Mouse (Mus musculus) neural tube, embryonic 14.5 days (tissue): ENCODE measurements around the gene Sox18. TPM values are rescaled to one million over a fixed set of nuclear protein-coding genes. Genes with fewer than 3 reads are reported as not detected.

ENCODE experiments used
- ATAC-seq: fragments of 200-750 bp; cut with Nextera tagmentation; 2 replicates; pipeline ENCODE4 v1.8.0; 2017; ENCODE audit warnings: low read depth, mild to moderate bottlenecking, moderate TSS enrichment, moderate library complexity
- H3K27ac ChIP-seq: fragments of 300-500 bp; sonication (generic); 2 replicates; pipeline ENCODE4 v1.5.1; 2014; ENCODE audit warnings: low read depth, mild to moderate bottlenecking, control low read depth, low read length, moderate library complexity, mixed read lengths
- H3K27me3 ChIP-seq: fragments of 300-500 bp; sonication (generic); 2 replicates; pipeline ENCODE4 v1.6.1; 2014; ENCODE audit warnings: low read length; ENCODE audit not compliant: control insufficient read depth, insufficient read depth
- H3K36me3 ChIP-seq: fragments of 300-500 bp; sonication (generic); 2 replicates; pipeline ENCODE4 v1.6.1; 2014; ENCODE audit warnings: low read length, mixed read lengths; ENCODE audit not compliant: control insufficient read depth, insufficient read depth
- H3K4me1 ChIP-seq: fragments of 300-500 bp; sonication (generic); 2 replicates; pipeline ENCODE4 v1.6.1; 2014; ENCODE audit warnings: low read length; ENCODE audit not compliant: control insufficient read depth, insufficient read depth
- H3K4me2 ChIP-seq: fragments of 300-500 bp; sonication (generic); 2 replicates; pipeline ENCODE4 v1.6.1; 2014; ENCODE audit warnings: mild to moderate bottlenecking, low read depth, low read length, control low read depth
- H3K4me3 ChIP-seq: fragments of 300-500 bp; sonication (generic); 2 replicates; pipeline ENCODE4 v1.5.1; 2014; ENCODE audit warnings: low read depth, low read length, control low read depth, mixed read lengths
- H3K9ac ChIP-seq: fragments of 300-500 bp; sonication (generic); replicated peaks from 2 replicates; pipeline ENCODE4 v1.6.1; 2014; ENCODE audit warnings: low read depth, mild to moderate bottlenecking, control low read depth, low read length, mixed read lengths
- H3K9me3 ChIP-seq: fragments of 300-500 bp; sonication (generic); 2 replicates; pipeline ENCODE4 v1.6.1; 2016; ENCODE audit warnings: low read length; ENCODE audit not compliant: control insufficient read depth
- WGBS: fragments of 180-500 bp; shearing (Covaris S2); extraction: QIAGEN DNeasy Blood & Tissue Kit; methylation state at CpG from one replicate; pipeline ENCODE4 v1.1.7; 2014; 5-methylcytosine and 5-hydroxymethylcytosine counted together
- polyA plus RNA-seq: library from polyadenylated mRNA; unstranded; fragments of >200 nt; fragmentation: Nextera tagmentation; extraction: Ambion mirVana; gene quantifications from 2 replicates; pipeline ENCODE4 v1.2.1, GENCODE M21; 2014

Gene Sox18
- polyA plus RNA-seq, 1 experiment from 2014 or later = 12.7 TPM

DNA sequence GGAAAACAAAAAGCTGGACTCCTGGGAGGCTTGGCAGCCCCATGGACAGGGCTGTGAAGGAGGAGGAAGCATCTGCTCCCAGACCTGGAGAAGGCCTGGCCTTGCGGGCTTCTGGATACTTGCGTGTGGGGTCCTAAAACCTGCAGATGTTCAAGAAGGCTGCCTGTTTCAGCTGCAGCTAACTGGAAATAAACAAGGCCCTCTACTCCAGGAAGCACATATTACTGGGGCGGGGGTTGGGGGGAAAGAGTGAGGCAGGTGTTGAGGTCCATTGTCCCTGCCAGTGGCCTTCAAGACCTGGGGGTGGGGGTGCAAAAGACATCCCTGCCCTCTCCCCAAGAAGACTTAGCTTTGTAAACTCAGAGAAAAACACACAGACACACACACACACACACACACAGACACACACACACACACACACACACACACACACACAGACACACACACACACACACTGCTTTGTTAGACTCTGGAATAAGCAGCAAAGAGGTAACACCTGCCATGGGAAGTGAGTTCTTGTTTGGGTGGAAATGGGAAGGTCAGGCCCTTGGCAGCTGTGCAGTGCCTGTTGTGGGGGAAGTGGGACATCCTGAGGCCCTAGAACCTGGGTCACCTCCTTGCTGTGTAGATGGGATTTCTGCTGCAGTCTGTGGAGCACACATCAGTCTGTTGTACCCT, 8.7 kb downstream of the Sox18 start:
- Histone ChIP-seq H3K4me2 (no peak overlapping the region), H3K27me3 (no peaks in the 10 kb centered on the region), H3K36me3 (no peaks in the 10 kb centered on the region), H3K9ac (no peak overlapping the region), H3K4me1 (no peaks in the 10 kb centered on the region), H3K27ac (no peak overlapping the region), H3K4me3 (no peak overlapping the region), H3K9me3 (no peaks in the 10 kb centered on the region)
- no peak for ATAC-seq
- WGBS = 91% methylated on average over 3 of the region's 3 CpGs

- H3K9ac ChIP-seq = no peak overlapping the region
- H3K36me3 ChIP-seq = peaks cover 19% of the 10 kb centered on the region
- H3K27me3 ChIP-seq = no peaks in the 10 kb centered on the region
- no peak overlapping the region for H3K4me2 ChIP-seq
- no peaks in the 10 kb centered on the region for H3K4me1 ChIP-seq
- 11% methylated on average over 9 of the region's 9 CpGs for WGBS
- ATAC-seq = peak; percentile 60; the same call in 1 of the 2 replicates
- H3K4me3 ChIP-seq = no peak overlapping the region
- no peaks in the 10 kb centered on the region for H3K9me3 ChIP-seq
- H3K27ac ChIP-seq = no peak overlapping the region
These were observed 11.8 kb downstream of the Sox18 start for GRCm38 (mm10) chr2:181659609-181660055.

- Histone ChIP-seq H3K4me2 (no peak overlapping the region), H3K36me3 (peaks cover 22% of the 10 kb centered on the region), H3K4me3 (no peak overlapping the region), H3K4me1 (no peaks in the 10 kb centered on the region), H3K27me3 (no peaks in the 10 kb centered on the region), H3K9ac (no peak overlapping the region), H3K27ac (no peak overlapping the region), H3K9me3 (no peaks in the 10 kb centered on the region)
- 34% methylated on average over 17 of the region's 17 CpGs for WGBS
- peak; percentile 32; the same call in 1 of the 2 replicates for ATAC-seq
These were observed 12.4 kb downstream of the Sox18 start for GRCm38 (mm10) chr2:181658930-181659555.

GRCm38 (mm10) chr2:181658528-181658927, 12.9 kb downstream of the Sox18 start:
- H3K9ac ChIP-seq = no peak overlapping the region

DNA sequence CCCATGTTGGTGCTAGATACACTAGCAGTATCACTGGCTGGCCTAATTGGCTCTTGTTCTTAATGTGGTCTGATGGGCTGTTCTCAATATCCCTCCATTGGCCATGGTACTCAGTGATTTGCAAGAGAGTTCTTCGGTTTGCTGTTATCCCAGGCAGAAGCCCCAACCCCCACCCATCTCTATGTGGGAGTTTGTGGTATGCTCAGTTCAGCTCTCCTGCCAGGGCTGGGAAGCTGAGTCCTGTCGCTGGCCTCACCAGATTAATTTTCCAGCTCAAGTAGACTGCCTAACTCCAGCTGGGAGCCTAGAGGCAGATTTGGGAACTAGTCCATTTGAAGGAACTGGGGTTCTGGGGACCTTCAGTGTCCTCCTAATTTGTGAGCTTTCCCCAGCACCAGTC, 14.0 kb downstream of the Sox18 start:
- Histone ChIP-seq H3K4me1 (no peaks in the 10 kb centered on the region), H3K27ac (no peak overlapping the region), H3K9ac (no peak overlapping the region), H3K4me3 (no peak overlapping the region), H3K4me2 (no peak overlapping the region), H3K36me3 (peaks cover 38% of the 10 kb centered on the region), H3K27me3 (no peaks in the 10 kb centered on the region), H3K9me3 (no peaks in the 10 kb centered on the region)
- ATAC-seq = no peak
- WGBS = 88% methylated on average over 2 of the region's 2 CpGs

More at GRCm38 (mm10) chr2:181658528-181658927, 12.9 kb downstream of the Sox18 start:
- Histone ChIP-seq H3K4me2 (no peak overlapping the region), H3K27ac (no peak overlapping the region), H3K9me3 (no peaks in the 10 kb centered on the region), H3K27me3 (no peaks in the 10 kb centered on the region), H3K4me3 (no peak overlapping the region), H3K4me1 (no peaks in the 10 kb centered on the region), H3K36me3 (peaks cover 27% of the 10 kb centered on the region)
- ATAC-seq = no peak
- 92% methylated on average over 7 of the region's 7 CpGs for WGBS

DNA sequence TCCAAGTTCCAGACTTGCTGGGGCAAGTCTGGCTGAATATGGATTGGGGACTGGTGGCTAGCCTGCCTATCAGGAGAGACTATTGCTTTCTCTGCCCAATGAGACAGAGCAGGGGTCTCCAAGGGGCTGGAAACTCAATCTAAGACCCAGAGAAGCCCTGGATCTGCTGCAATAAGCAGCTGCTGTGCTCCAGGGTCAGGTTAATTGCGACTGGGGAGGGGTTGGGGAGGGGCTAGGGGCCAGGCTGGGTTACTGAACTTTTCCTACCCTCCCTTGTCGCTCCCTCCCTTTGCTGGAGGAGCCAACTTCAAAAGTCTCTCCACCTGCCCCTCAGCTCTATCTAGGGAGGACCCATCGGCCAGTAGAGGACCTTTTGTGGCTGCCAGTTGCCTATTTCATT, 14.7 kb downstream of the Sox18 start, which contains the start of gene Gm29797:
Gene Gm29797 (plus strand): TSS at position 301 of the 400 bp plus-strand sequence.
- Histone ChIP-seq H3K9me3 (no peaks in the 10 kb centered on the region), H3K4me2 (no peak within 1 kb of the TSS), H3K36me3 (peaks cover 45% of the 10 kb centered on the region), H3K4me1 (no peaks in the 10 kb centered on the region), H3K27ac (no peak within 1 kb of the TSS), H3K4me3 (no peak within 1 kb of the TSS), H3K9ac (no peak within 1 kb of the TSS), H3K27me3 (no peaks in the 10 kb centered on the region)
- no peak for ATAC-seq
- WGBS = 66% methylated on average over 3 of the region's 3 CpGs

- 88% methylated on average over 1 of the region's 1 CpGs for WGBS
- no peaks in the 10 kb centered on the region for H3K27me3 ChIP-seq
- no peaks in the 10 kb centered on the region for H3K4me1 ChIP-seq
- H3K27ac ChIP-seq = no peak overlapping the region
- H3K9me3 ChIP-seq = no peaks in the 10 kb centered on the region
- no peak overlapping the region for H3K4me2 ChIP-seq
- ATAC-seq = no peak
- H3K36me3 ChIP-seq = peaks cover 70% of the 10 kb centered on the region
- H3K4me3 ChIP-seq = no peak overlapping the region
- no peak overlapping the region for H3K9ac ChIP-seq
These were observed 17.9 kb downstream of the Sox18 start for GRCm38 (mm10) chr2:181653523-181653922.

- ATAC-seq = no peak
- Histone ChIP-seq H3K4me1 (no peaks in the 10 kb centered on the region), H3K27me3 (no peaks in the 10 kb centered on the region), H3K9ac (no peak overlapping the region), H3K36me3 (peaks cover 75% of the 10 kb centered on the region), H3K9me3 (no peaks in the 10 kb centered on the region), H3K27ac (no peak overlapping the region), H3K4me3 (no peak overlapping the region), H3K4me2 (no peak overlapping the region)
These were observed 18.4 kb downstream of the Sox18 start for GRCm38 (mm10) chr2:181653065-181653464.

GRCm38 (mm10) chr2:181648926-181649325, 22.5 kb downstream of the Sox18 start:
- 91% methylated on average over 10 of the region's 10 CpGs for WGBS

More at GRCm38 (mm10) chr2:181648926-181649325, 22.5 kb downstream of the Sox18 start:
- H3K4me1 ChIP-seq = no peaks in the 10 kb centered on the region
- H3K9me3 ChIP-seq = no peaks in the 10 kb centered on the region
- no peaks in the 10 kb centered on the region for H3K27me3 ChIP-seq
- peaks cover 68% of the 10 kb centered on the region for H3K36me3 ChIP-seq
- H3K4me2 ChIP-seq = no peak overlapping the region
- no peak overlapping the region for H3K4me3 ChIP-seq
- ATAC-seq = no peak
- no peak overlapping the region for H3K9ac ChIP-seq
- H3K27ac ChIP-seq = no peak overlapping the region
